Mouse (Mus musculus): ENCODE results near the gene Grid2. TPM values are rescaled to one million over a fixed set of nuclear protein-coding genes. Genes with fewer than 3 reads are reported as not detected.

The Grid2 gene
- polyA plus RNA-seq (2014; fragmentation: Illumina TruSeq; extraction: RNeasy Lipid Tissue Mini Kit (QIAGEN cat#74804); ENCODE audit: low replicate concordance), result not detected

DNA sequence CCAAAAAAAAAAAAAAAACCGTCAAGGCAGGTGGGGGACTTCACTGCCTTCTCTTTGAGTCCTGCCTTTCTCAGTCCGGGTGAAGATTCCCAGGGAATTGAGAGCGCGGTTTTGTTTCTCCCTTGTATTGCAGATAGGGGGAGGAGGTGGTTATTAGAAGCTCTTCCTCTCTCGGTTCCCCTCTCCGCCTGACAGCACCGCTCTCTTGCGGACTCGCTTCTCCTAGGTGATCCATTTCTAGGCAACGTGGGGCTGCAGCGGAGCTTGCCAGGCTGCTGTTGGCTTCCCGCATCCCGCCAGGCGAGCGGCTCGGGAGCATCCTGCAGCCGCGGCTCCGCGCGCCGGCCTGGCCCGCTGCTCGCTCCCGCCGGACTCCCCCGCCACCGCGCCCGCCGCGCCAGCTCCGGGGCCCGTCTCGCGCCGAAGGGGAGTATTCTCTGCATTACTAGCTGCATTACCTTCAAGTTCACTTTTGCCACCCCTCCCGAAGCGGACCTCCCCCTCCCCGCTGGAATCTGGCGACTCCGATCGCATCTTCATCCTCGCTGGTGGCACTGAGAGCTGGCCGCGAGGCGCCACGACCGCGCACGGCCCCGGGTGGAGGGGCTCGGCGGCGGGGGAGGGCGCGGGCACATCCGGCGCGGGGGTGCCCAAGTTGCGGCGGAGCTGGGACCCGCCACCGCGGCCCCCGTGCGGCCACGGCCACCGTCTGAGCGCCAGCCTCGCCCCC is at the start of gene Grid2:
TSS of gene Grid2 (plus strand) at position 51 of the 730 bp plus-strand sequence.

GRCm38 (mm10) chr6:64728499-64729198 is 1473.0 kb downstream of the Grid2 start, which contains the start of gene Atoh1:
Atoh1 (plus strand) TSS chr6:64729125.

